Mouse (Mus musculus) forebrain, embryonic 11.5 days (tissue): ENCODE measurements around the gene Plce1. TPM values are rescaled to one million over a fixed set of nuclear protein-coding genes. Genes with fewer than 3 reads are reported as not detected.

Source experiments
- ATAC-seq: fragments of 200-750 bp; cut with Nextera tagmentation; replicated peaks from 2 replicates; pipeline ENCODE4 v1.8.0; 2017; ENCODE audit warnings: moderate TSS enrichment; ENCODE audit not compliant: low FRiP score
- DNase-seq: peaks from one replicate; pipeline ENCODE4 v3.0.0-alpha.2; 2017; ENCODE audit warnings: low spot score
- H3K27ac ChIP-seq: fragments of 300-500 bp; sonication (generic); 2 replicates; pipeline ENCODE4 v1.5.1; 2014; ENCODE audit warnings: low read depth, low read length
- H3K27me3 ChIP-seq: fragments of 300-500 bp; sonication (generic); 2 replicates; pipeline ENCODE4 v1.6.1; 2014; ENCODE audit warnings: mild to moderate bottlenecking, low read length, mixed read lengths; ENCODE audit not compliant: control insufficient read depth, insufficient read depth
- H3K36me3 ChIP-seq: fragments of 300-500 bp; sonication (generic); 2 replicates; pipeline ENCODE4 v1.6.1; 2014; ENCODE audit warnings: mild to moderate bottlenecking, low read length, moderate library complexity, mixed read lengths; ENCODE audit not compliant: control insufficient read depth, insufficient read depth
- H3K4me1 ChIP-seq: fragments of 300-500 bp; sonication (generic); replicated peaks from 2 replicates; pipeline ENCODE4 v1.6.1; 2014; ENCODE audit warnings: low read length, mixed read lengths; ENCODE audit not compliant: control insufficient read depth, insufficient read depth
- H3K4me2 ChIP-seq: fragments of 300-500 bp; sonication (generic); 2 replicates; pipeline ENCODE4 v1.6.1; 2014; ENCODE audit warnings: low read depth, mild to moderate bottlenecking, low read length, moderate library complexity, mixed read lengths; ENCODE audit not compliant: severe bottlenecking
- H3K4me3 ChIP-seq: fragments of 300-500 bp; sonication (generic); 2 replicates; pipeline ENCODE4 v1.5.1; 2014; ENCODE audit warnings: low read depth, low read length
- H3K9ac ChIP-seq: fragments of 300-500 bp; sonication (generic); 2 replicates; pipeline ENCODE4 v1.6.1; 2014; ENCODE audit warnings: low read length
- H3K9me3 ChIP-seq: fragments of 300-500 bp; sonication (generic); 2 replicates; pipeline ENCODE4 v1.6.1; 2016; ENCODE audit warnings: low read length, mixed read lengths; ENCODE audit not compliant: control insufficient read depth
- WGBS: fragments of 180-500 bp; shearing (Covaris S2); extraction: QIAGEN DNeasy Blood & Tissue Kit; methylation state at CpG from one replicate; pipeline ENCODE4 v1.1.7; 2014; 5-methylcytosine and 5-hydroxymethylcytosine counted together
- polyA plus RNA-seq: library from polyadenylated mRNA; unstranded; fragments of >200 nt; fragmentation: Nextera tagmentation; extraction: Ambion mirVana; gene quantifications from 2 replicates; pipeline ENCODE4 v1.2.1, GENCODE M21; 2014

The Plce1 gene
- polyA plus RNA-seq, 1 experiment from 2014 or later = 4.4 TPM

GRCm38 (mm10) chr19:38458996-38459395, 21.9 kb upstream of the Plce1 start:
- no peak overlapping the region for H3K27ac ChIP-seq
- DNase-seq = peak; percentile 11
- 92% methylated on average over 9 of the region's 9 CpGs for WGBS
- H3K9me3 ChIP-seq = peaks cover 3% of the 10 kb centered on the region; the same call in 1 of the 2 replicates
- no peaks in the 10 kb centered on the region for H3K36me3 ChIP-seq
- H3K9ac ChIP-seq = no peak overlapping the region
- no peaks in the 10 kb centered on the region for H3K27me3 ChIP-seq
- no peaks in the 10 kb centered on the region for H3K4me1 ChIP-seq
- no peak overlapping the region for H3K4me2 ChIP-seq
- no peak for ATAC-seq
- H3K4me3 ChIP-seq = no peak overlapping the region

- H3K36me3 ChIP-seq = no peaks in the 10 kb centered on the region
- no peaks in the 10 kb centered on the region for H3K4me1 ChIP-seq
- H3K27ac ChIP-seq = no peak overlapping the region
- WGBS = 71% methylated on average over 4 of the region's 4 CpGs
- H3K9me3 ChIP-seq = peaks cover 3% of the 10 kb centered on the region; the same call in 1 of the 2 replicates
- no peak overlapping the region for H3K4me2 ChIP-seq
- H3K4me3 ChIP-seq = no peak overlapping the region
- H3K27me3 ChIP-seq = no peaks in the 10 kb centered on the region
- no peak overlapping the region for H3K9ac ChIP-seq
- DNase-seq = peak; percentile 32
- no peak for ATAC-seq
Observed at GRCm38 (mm10) chr19:38460696-38461095, 20.2 kb upstream of the Plce1 start.

- Histone ChIP-seq H3K9me3 (no peaks in the 10 kb centered on the region), H3K27ac (no peak overlapping the region), H3K9ac (no peak overlapping the region), H3K36me3 (no peaks in the 10 kb centered on the region), H3K4me3 (no peak overlapping the region), H3K4me1 (no peaks in the 10 kb centered on the region), H3K27me3 (no peaks in the 10 kb centered on the region), H3K4me2 (no peak overlapping the region)
- 82% methylated on average over 10 of the region's 10 CpGs for WGBS
- DNase-seq = no peak
- ATAC-seq = no peak
Observed at GRCm38 (mm10) chr19:38470257-38470893, 10.5 kb upstream of the Plce1 start.

GRCm38 (mm10) chr19:38475394-38475793, 5.5 kb upstream of the Plce1 start:
- peaks cover 11% of the 10 kb centered on the region; the same call in 1 of the 2 replicates for H3K4me1 ChIP-seq
- peaks cover 4% of the 10 kb centered on the region; the same call in 1 of the 2 replicates for H3K27me3 ChIP-seq
- 76% methylated on average over 7 of the region's 7 CpGs for WGBS
- no peaks in the 10 kb centered on the region for H3K36me3 ChIP-seq
- no peak overlapping the region for H3K4me3 ChIP-seq
- H3K4me2 ChIP-seq = no peak overlapping the region
- no peak overlapping the region for H3K27ac ChIP-seq
- H3K9ac ChIP-seq = no peak overlapping the region
- DNase-seq (no peak), ATAC-seq (no peak)
- H3K9me3 ChIP-seq = no peaks in the 10 kb centered on the region

- H3K4me3 ChIP-seq = no peak overlapping the region
- H3K9ac ChIP-seq = no peak overlapping the region
- WGBS = 41% methylated on average over 5 of the region's 5 CpGs
- peak overlapping the region; percentile 65; the same call in 1 of the 2 replicates for H3K27ac ChIP-seq
- H3K4me1 ChIP-seq = peaks cover 13% of the 10 kb centered on the region; the same call in 1 of the 2 replicates
- H3K36me3 ChIP-seq = no peaks in the 10 kb centered on the region
- no peaks in the 10 kb centered on the region for H3K9me3 ChIP-seq
- DNase-seq = no peak
- peaks cover 14% of the 10 kb centered on the region for H3K27me3 ChIP-seq
- no peak for ATAC-seq
- no peak overlapping the region for H3K4me2 ChIP-seq
Observed at GRCm38 (mm10) chr19:38478286-38478685, 2.6 kb upstream of the Plce1 start.

- no peak overlapping the region for H3K9ac ChIP-seq
- peak overlapping the region; percentile 12; the same call in 1 of the 2 replicates for H3K4me2 ChIP-seq
- H3K27me3 ChIP-seq = peaks cover 21% of the 10 kb centered on the region
- peaks cover 13% of the 10 kb centered on the region; the same call in 1 of the 2 replicates for H3K4me1 ChIP-seq
- H3K36me3 ChIP-seq = no peaks in the 10 kb centered on the region
- H3K9me3 ChIP-seq = no peaks in the 10 kb centered on the region
- ATAC-seq (peak; percentile 78), DNase-seq (peak; percentile 68)
- peak overlapping the region; percentile 65; the same call in 1 of the 2 replicates for H3K27ac ChIP-seq
- 7% methylated on average over 7 of the region's 7 CpGs for WGBS
- no peak overlapping the region for H3K4me3 ChIP-seq
Observed at GRCm38 (mm10) chr19:38478948-38479347, 2.0 kb upstream of the Plce1 start.

GRCm38 (mm10) chr19:38479473-38479872, 1.4 kb upstream of the Plce1 start:
- no peak overlapping the region for H3K9ac ChIP-seq
- no peaks in the 10 kb centered on the region for H3K9me3 ChIP-seq
- WGBS = 75% methylated on average over 5 of the region's 5 CpGs
- peaks cover 13% of the 10 kb centered on the region; the same call in 1 of the 2 replicates for H3K4me1 ChIP-seq
- no peak overlapping the region for H3K4me3 ChIP-seq
- peak overlapping the region; percentile 65; the same call in 1 of the 2 replicates for H3K27ac ChIP-seq
- no peaks in the 10 kb centered on the region for H3K36me3 ChIP-seq
- peaks cover 23% of the 10 kb centered on the region for H3K27me3 ChIP-seq
- ATAC-seq (no peak), DNase-seq (no peak)
- no peak overlapping the region for H3K4me2 ChIP-seq

- peak overlapping the region; percentile 96 for H3K4me2 ChIP-seq
- no peaks in the 10 kb centered on the region for H3K9me3 ChIP-seq
- no peaks in the 10 kb centered on the region for H3K36me3 ChIP-seq
- 9% methylated on average over 12 of the region's 12 CpGs for WGBS
- H3K27ac ChIP-seq = no peak overlapping the region
- peak overlapping the region; percentile 67 for H3K4me3 ChIP-seq
- H3K27me3 ChIP-seq = peaks cover 30% of the 10 kb centered on the region
- H3K9ac ChIP-seq = peak overlapping the region; percentile 67
- DNase-seq = no peak
- peak; percentile 11; the same call in 1 of the 2 replicates for ATAC-seq
- H3K4me1 ChIP-seq = peaks cover 13% of the 10 kb centered on the region; the same call in 1 of the 2 replicates
Observed at GRCm38 (mm10) chr19:38480156-38480720, 671 bp upstream of the Plce1 start.
